Mouse (Mus musculus) midbrain, embryonic 14.5 days (tissue): ENCODE measurements around the gene Tcl1. TPM values are rescaled to one million over a fixed set of nuclear protein-coding genes. Genes with fewer than 3 reads are reported as not detected.
"Not testable (repeated sequence)": the region's sequence is repeated elsewhere in the genome, so short reads cannot be mapped to it uniquely, and the experiment has no call there.

ENCODE experiments used
- ATAC-seq: fragments of 200-750 bp; cut with Nextera tagmentation; 2 replicates; pipeline ENCODE4 v1.8.0; 2017; ENCODE audit warnings: moderate number of reproducible peaks, moderate library complexity; ENCODE audit not compliant: low FRiP score, low TSS enrichment
- DNase-seq: peaks from one replicate; pipeline ENCODE4 v3.0.0-alpha.2; 2015
- H3K27ac ChIP-seq: fragments of 300-500 bp; sonication (generic); replicated peaks from 2 replicates; pipeline ENCODE4 v1.5.1; 2014; ENCODE audit warnings: mild to moderate bottlenecking, low read depth, low read length, moderate library complexity
- H3K27me3 ChIP-seq: fragments of 300-500 bp; sonication (generic); 2 replicates; pipeline ENCODE4 v1.6.1; 2014; ENCODE audit warnings: low read length, control low read depth, mixed read lengths; ENCODE audit not compliant: control insufficient read depth, insufficient read depth
- H3K36me3 ChIP-seq: fragments of 300-500 bp; sonication (generic); 2 replicates; pipeline ENCODE4 v1.6.1; 2014; ENCODE audit warnings: low read length, control low read depth; ENCODE audit not compliant: control insufficient read depth, insufficient read depth
- H3K4me1 ChIP-seq: fragments of 300-500 bp; sonication (generic); 2 replicates; pipeline ENCODE4 v1.6.1; 2014; ENCODE audit warnings: mild to moderate bottlenecking, antibody characterized with exemption, low read length, control low read depth; ENCODE audit not compliant: control insufficient read depth, insufficient read depth
- H3K4me2 ChIP-seq: fragments of 300-500 bp; sonication (generic); 2 replicates; pipeline ENCODE4 v1.6.1; 2014; ENCODE audit warnings: mild to moderate bottlenecking, low read length, moderate library complexity
- H3K4me3 ChIP-seq: fragments of 300-500 bp; sonication (generic); replicated peaks from 2 replicates; pipeline ENCODE4 v1.5.1; 2014; ENCODE audit warnings: low read depth, low read length
- H3K9ac ChIP-seq: fragments of 300-500 bp; sonication (generic); replicated peaks from 2 replicates; pipeline ENCODE4 v1.6.1; 2014; ENCODE audit warnings: mild to moderate bottlenecking, low read length, moderate library complexity
- H3K9me3 ChIP-seq: fragments of 300-500 bp; sonication (generic); 2 replicates; pipeline ENCODE4 v1.6.1; 2016; ENCODE audit warnings: low read length, control low read depth, mixed read lengths; ENCODE audit not compliant: control insufficient read depth
- WGBS: fragments of 180-500 bp; shearing (Covaris S2); extraction: QIAGEN DNeasy Blood & Tissue Kit; methylation state at CpG from one replicate; pipeline ENCODE4 v1.1.7; 2014; 5-methylcytosine and 5-hydroxymethylcytosine counted together
- polyA plus RNA-seq: library from polyadenylated mRNA; unstranded; fragments of >200 nt; fragmentation: Nextera tagmentation; extraction: Ambion mirVana; gene quantifications from 2 replicates; pipeline ENCODE4 v1.2.1, GENCODE M21; 2014

Gene Tcl1
- polyA plus RNA-seq, 1 experiment from 2014 or later = not detected

- ATAC-seq (peak; percentile 27; the same call in 1 of the 2 replicates), DNase-seq (peak; percentile 45)
- not testable (repeated sequence) for H3K4me3 ChIP-seq, H3K9ac ChIP-seq, H3K27ac ChIP-seq, H3K4me1 ChIP-seq, H3K4me2 ChIP-seq, H3K27me3 ChIP-seq, H3K9me3 ChIP-seq, H3K36me3 ChIP-seq
- WGBS = 7% methylated on average over 7 of the region's 7 CpGs
Measured at GRCm38 (mm10) chr12:105199684-105200497, 22.7 kb downstream of the Tcl1 start.

DNA sequence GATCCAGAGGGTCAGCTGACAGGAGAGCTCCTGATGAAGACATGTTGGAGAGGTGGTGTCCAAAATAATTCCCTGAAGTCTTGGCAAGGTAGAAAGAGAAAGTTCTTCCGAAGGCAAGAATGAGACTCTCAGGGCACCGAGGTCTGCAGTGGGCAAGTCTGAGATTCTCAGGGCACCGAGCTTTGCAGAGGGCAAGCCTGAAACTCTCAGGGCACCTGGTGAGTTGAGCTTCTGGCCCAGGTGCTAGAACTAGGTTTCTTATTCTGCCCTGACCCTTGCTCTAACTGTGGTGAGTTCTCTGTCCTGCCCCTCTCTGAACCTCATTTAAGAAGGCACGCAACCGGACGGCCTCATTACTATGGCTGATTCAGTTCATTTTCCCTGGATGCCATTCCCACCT, 31.9 kb downstream of the Tcl1 start, which contains the start of gene Tcl1b3:
Gene Tcl1b3, plus strand, starts transcription at position 301 of the 400 bp plus-strand sequence.
- DNase-seq, H3K4me1 ChIP-seq, H3K27ac ChIP-seq, H3K9ac ChIP-seq, H3K4me2 ChIP-seq, ATAC-seq, H3K27me3 ChIP-seq, H3K36me3 ChIP-seq, H3K9me3 ChIP-seq, H3K4me3 ChIP-seq: not testable (repeated sequence)
- 96% methylated on average over 6 of the region's 6 CpGs for WGBS

GRCm38 (mm10) chr12:105188980-105189379, 33.6 kb downstream of the Tcl1 start:
- not testable (repeated sequence) for DNase-seq, H3K4me2 ChIP-seq, ATAC-seq, H3K9ac ChIP-seq, H3K9me3 ChIP-seq, H3K27me3 ChIP-seq, H3K27ac ChIP-seq, H3K36me3 ChIP-seq, H3K4me3 ChIP-seq, H3K4me1 ChIP-seq
- 46% methylated on average over 2 of the region's 2 CpGs for WGBS

DNA sequence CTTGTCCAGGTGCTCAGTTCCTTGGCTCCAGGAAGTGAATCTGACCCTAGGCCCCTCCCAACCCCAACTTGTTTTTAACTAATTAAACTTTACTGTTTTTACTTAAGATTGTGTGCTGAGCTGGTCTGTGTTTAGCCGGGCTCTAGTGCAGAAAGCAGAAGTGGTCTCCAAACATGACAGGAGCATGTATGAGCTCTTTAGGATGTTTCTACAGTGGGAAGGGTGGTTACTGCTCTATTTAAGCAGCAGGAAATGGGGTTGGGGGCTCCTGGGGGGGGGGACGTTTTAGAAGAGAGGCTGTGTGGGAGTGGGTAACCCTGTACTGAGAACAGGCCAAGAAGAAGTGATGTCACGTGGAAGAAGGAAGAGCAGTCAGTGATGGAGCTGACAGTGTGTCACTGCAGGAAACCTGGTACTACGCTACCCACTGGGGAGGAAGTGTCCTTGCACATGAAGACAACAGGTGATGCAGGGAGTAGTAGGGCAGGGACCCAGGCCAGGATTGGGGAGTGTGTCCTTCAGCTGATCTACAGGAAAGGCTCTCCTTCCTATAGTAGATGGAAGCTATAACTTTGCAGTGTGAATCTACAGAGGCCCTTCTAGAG, 41.5 kb downstream of the Tcl1 start:
- not testable (repeated sequence) for ATAC-seq, H3K9ac ChIP-seq, H3K9me3 ChIP-seq, H3K36me3 ChIP-seq, H3K4me1 ChIP-seq, H3K27me3 ChIP-seq, H3K27ac ChIP-seq, H3K4me3 ChIP-seq, H3K4me2 ChIP-seq, DNase-seq
- WGBS = 76% methylated on average over 4 of the region's 4 CpGs

DNA sequence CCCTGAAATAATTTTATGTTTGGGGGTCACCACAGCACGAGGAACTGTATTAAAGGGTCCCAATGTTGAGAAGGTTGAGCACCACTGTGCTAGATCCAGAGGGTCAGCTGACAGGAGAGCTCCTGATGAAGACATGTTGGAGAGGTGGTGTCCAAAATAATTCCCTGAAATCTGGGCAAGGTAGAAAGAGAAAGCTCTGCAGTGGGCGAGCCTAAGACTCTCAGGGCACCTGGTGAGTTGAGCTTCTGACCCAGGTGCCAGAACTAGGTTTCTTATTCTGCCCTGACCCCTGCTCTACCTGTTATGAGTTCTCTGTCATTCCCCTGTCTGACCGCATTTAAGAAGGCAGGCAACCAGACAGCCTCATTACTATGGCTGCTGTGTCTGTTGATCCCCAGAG, 46.5 kb downstream of the Tcl1 start, which contains the start of gene Tcl1b5:
Gene Tcl1b5, plus strand, starts transcription at position 301 of the 400 bp plus-strand sequence.
- not testable (repeated sequence) for H3K9me3 ChIP-seq, DNase-seq, H3K9ac ChIP-seq, H3K27me3 ChIP-seq, H3K36me3 ChIP-seq, H3K4me3 ChIP-seq, H3K4me1 ChIP-seq, H3K27ac ChIP-seq, ATAC-seq, H3K4me2 ChIP-seq
- 66% methylated on average over 3 of the region's 3 CpGs for WGBS

DNA sequence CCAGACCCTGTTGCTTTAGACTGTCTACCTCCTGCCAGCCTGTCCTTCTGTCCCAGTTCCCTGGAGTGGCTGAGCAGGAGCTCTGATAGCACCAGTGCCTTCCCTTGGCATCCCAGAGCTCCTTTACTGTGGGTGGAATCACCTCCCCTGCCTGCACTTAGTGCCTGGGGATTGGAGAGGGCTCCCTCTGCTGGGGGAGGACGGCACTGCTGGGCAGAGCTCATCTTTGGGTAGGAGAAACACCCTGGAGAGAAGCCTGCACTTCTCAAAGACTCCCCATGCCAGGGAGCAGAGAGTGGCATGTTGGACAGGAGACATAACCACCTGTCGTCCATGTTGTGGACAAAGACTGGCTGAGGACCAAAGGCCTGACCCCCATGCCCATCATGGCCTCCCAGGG, 48.3 kb downstream of the Tcl1 start:
- DNase-seq = not testable (repeated sequence)

DNA sequence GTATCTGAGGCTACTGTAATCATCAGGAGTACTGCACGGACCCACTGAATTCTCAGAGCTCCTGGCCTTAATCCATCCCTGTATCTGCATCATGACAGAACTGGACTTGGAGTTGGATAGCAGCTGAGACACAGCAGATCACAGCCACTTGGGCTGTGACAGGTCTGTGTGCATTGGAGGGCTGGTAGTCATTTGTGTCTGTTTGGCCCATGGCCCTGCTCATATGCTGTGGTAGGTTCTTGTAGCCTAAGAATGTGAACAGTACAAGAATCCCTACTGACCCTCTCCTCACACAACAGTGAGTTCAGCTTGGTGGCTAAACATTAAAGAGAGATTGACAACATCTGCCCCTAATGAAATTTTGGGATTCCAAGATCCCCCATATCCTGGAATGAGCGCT, 49.2 kb downstream of the Tcl1 start:
- Histone ChIP-seq H3K4me2 (no peak overlapping the region), H3K4me3 (no peak overlapping the region), H3K9ac (no peak overlapping the region), H3K4me1 (no peaks in the 10 kb centered on the region), H3K27ac (no peak overlapping the region), H3K36me3 (no peaks in the 10 kb centered on the region), H3K9me3 (no peaks in the 10 kb centered on the region), H3K27me3 (no peaks in the 10 kb centered on the region)
- DNase-seq (no peak), ATAC-seq (no peak)
- WGBS = 89% methylated on average over 2 of the region's 2 CpGs

More for the DNA sequence above, 48.3 kb downstream of the Tcl1 start:
- not testable (repeated sequence) for H3K4me3 ChIP-seq, H3K4me1 ChIP-seq, ATAC-seq, H3K4me2 ChIP-seq, H3K36me3 ChIP-seq, H3K9ac ChIP-seq, H3K27me3 ChIP-seq, H3K9me3 ChIP-seq, H3K27ac ChIP-seq
- WGBS = 47% methylated on average over 2 of the region's 2 CpGs
